ENCODE assay signal across 14 mouse cellular contexts in genomic region chr16:21664633-21665363, GRCm38 (mm10). TPM values are rescaled to one million over a fixed set of nuclear protein-coding genes. Genes with fewer than 3 reads are reported as not detected.
DNase-seq lines count a peak whose midpoint lies in the region; ATAC-seq and TF ChIP-seq lines count a peak whose summit lies in the region.
"Had no signal": no experiment of that assay in that cellular context is flagged by ENCODE, and none has a peak within 500 bp of the region (broad histone marks: within the 10 kb centered on the region; RNA-seq: fewer than 3 reads in every experiment).

No protein-coding gene starts in this region.

- H3K9ac ChIP-seq in hindbrain, embryonic 12.5 days: no peak overlapping the region; the same call in 1 of the 2 replicates
- H3K9ac ChIP-seq in midbrain, postnatal 0 days (replicated peaks; ENCODE audit: low read length, poor library complexity, severe bottlenecking): 0 out of 2 replicates have a peak overlapping the region, but pooled peaks have one; percentile 26
- H3K9ac ChIP-seq: heart, embryonic 15.5 days had no signal

- WGBS in cerebellum, adult 2 months: 48% methylated on average over 18 of the region's 18 CpGs
- WGBS in hindbrain, embryonic 12.5 days: 9% methylated on average over 18 of the region's 18 CpGs
- WGBS in midbrain, postnatal 0 days: 12% methylated on average over 18 of the region's 18 CpGs

- H3K27me3 ChIP-seq in cerebellum, adult 2 months (ENCODE audit: control insufficient read depth, insufficient read depth, low read length): no peaks in the 10 kb centered on the region
- H3K27me3 ChIP-seq in hindbrain, embryonic 12.5 days: no peaks in the 10 kb centered on the region
- H3K27me3 ChIP-seq in midbrain, postnatal 0 days (ENCODE audit: insufficient read depth, low read length): no peaks in the 10 kb centered on the region

- no peak for DNase-seq in cerebellum, adult 2 months
- DNase-seq in cerebellum, adult 18-20 months: no peak
- peak; percentile 19 for DNase-seq in embryo, embryonic 11.5 days (ENCODE audit: low read depth, low spot score)
- peak; percentile 54 for DNase-seq in midbrain, postnatal 0 days (ENCODE audit: low spot score)
- no peak for DNase-seq in MN1 (ENCODE audit: low spot score)
- DNase-seq in kidney, adult 8-10 months: no peak
- no peak for DNase-seq in heart, adult 18-20 months
- DNase-seq: kidney, adult 11 months; layer of hippocampus, adult 9-11 months; lung, postnatal 10 days; spleen, adult 18-20 months; thymus, adult 2 months had no signal

- peak overlapping the region; percentile 24 for H3K4me2 ChIP-seq in hindbrain, embryonic 12.5 days (replicated peaks)
- peak overlapping the region; percentile 7; the same call in 1 of the 2 replicates for H3K4me2 ChIP-seq in midbrain, postnatal 0 days (ENCODE audit: low read depth, low read length, poor library complexity, severe bottlenecking)
- H3K4me2 ChIP-seq: heart, embryonic 15.5 days had no signal

- no peak for TF ChIP-seq POLR2A in cerebellum, adult 2 months (IDR thresholded peaks at IDR 0.05; ENCODE audit: borderline replicate concordance, insufficient read depth, low read length)

- H3K36me3 ChIP-seq in hindbrain, embryonic 12.5 days: no peaks in the 10 kb centered on the region
- no peaks in the 10 kb centered on the region for H3K36me3 ChIP-seq in midbrain, postnatal 0 days (ENCODE audit: insufficient read depth, low read length)
- H3K36me3 ChIP-seq: heart, embryonic 15.5 days had no signal

- ATAC-seq in hindbrain, embryonic 12.5 days (ENCODE audit: low FRiP score): peak; percentile 91
- peak; percentile 71; the same call in 1 of the 2 replicates for ATAC-seq in midbrain, postnatal 0 days (ENCODE audit: low FRiP score)

- peak; percentile 17; the same call in 1 of the 2 replicates for TF ChIP-seq CTCF in cerebellum, adult 2 months (IDR thresholded peaks at IDR 0.05; ENCODE audit: borderline replicate concordance, insufficient read depth, low read depth, low read length)
- peak; percentile 33 for TF ChIP-seq CTCF in midbrain, postnatal 0 days (IDR thresholded peaks at IDR 0.05)

- H3K4me3 ChIP-seq in cerebellum, adult 2 months (replicated peaks; ENCODE audit: insufficient read depth, low read depth, low read length): no peak overlapping the region
- no peak overlapping the region for H3K4me3 ChIP-seq in hindbrain, embryonic 12.5 days
- H3K4me3 ChIP-seq in midbrain, postnatal 0 days (ENCODE audit: low read depth, low read length): no peak overlapping the region
- H3K4me3 ChIP-seq: heart, embryonic 15.5 days had no signal

- no peak overlapping the region for H3K27ac ChIP-seq in cerebellum, adult 2 months (ENCODE audit: insufficient read depth, low read length)
- H3K27ac ChIP-seq in hindbrain, embryonic 12.5 days: peak overlapping the region; percentile 36
- peak overlapping the region; percentile 65 for H3K27ac ChIP-seq in midbrain, postnatal 0 days (ENCODE audit: low read depth, low read length)
- H3K27ac ChIP-seq: heart, embryonic 15.5 days had no signal

- peaks cover 3% of the 10 kb centered on the region; the same call in 1 of the 2 replicates for H3K9me3 ChIP-seq in hindbrain, embryonic 12.5 days (replicated peaks)
- no peaks in the 10 kb centered on the region for H3K9me3 ChIP-seq in midbrain, postnatal 0 days (ENCODE audit: low read length)
- H3K9me3 ChIP-seq: heart, embryonic 15.5 days had no signal

- H3K4me1 ChIP-seq in cerebellum, adult 2 months (ENCODE audit: control insufficient read depth, insufficient read depth, low read length): peaks cover 8% of the 10 kb centered on the region
- H3K4me1 ChIP-seq in hindbrain, embryonic 12.5 days: peaks cover 27% of the 10 kb centered on the region
- H3K4me1 ChIP-seq in midbrain, postnatal 0 days (ENCODE audit: insufficient read depth, low read length): peaks cover 16% of the 10 kb centered on the region

RNA-seq across cellular contexts. Expression of gene 2510009E07Rik, which starts 29.7 kb away (rescaled TPM):
- polyA plus RNA-seq in cerebellum, adult 2 months (2012; rRNA removed): 25.9 and 28.1 TPM in 2 replicates
- 54.6 and 56.0 TPM in 2 replicates for polyA plus RNA-seq in hindbrain, embryonic 12.5 days (2016; fragmentation: Nextera tagmentation; extraction: Ambion mirVana)
- 48.1 and 48.7 TPM in 2 replicates for total RNA-seq in midbrain, postnatal 0 days (2014; rRNA removed)
- 36.0 and 37.0 TPM in 2 replicates for polyA plus RNA-seq in midbrain, postnatal 0 days (2015; fragmentation: Nextera tagmentation; extraction: Ambion mirVana)
- total RNA-seq in heart, adult 18-20 months (2021): 10 to 100 TPM; 20.5 to 21.7 TPM

Comparison
In these comparisons a context has a peak if more than half of its experiments do, and no peak if none do; other contexts are left out.
1. DNase-seq: peak in embryo, embryonic 11.5 days (single experiment) and midbrain, postnatal 0 days (single experiment); none in cerebellum, adult 2 months (0 of 2), cerebellum, adult 18-20 months (0 of 2), MN1 (single experiment), kidney, adult 8-10 months (0 of 2) and heart, adult 18-20 months (0 of 2).